Mouse (Mus musculus) liver, embryonic 12.5 days (tissue): ENCODE results near the gene Pi4k2a. TPM values are rescaled to one million over a fixed set of nuclear protein-coding genes. Genes with fewer than 3 reads are reported as not detected.

Experiments
- ATAC-seq: fragments of 200-750 bp; cut with Nextera tagmentation; 2 replicates; pipeline ENCODE4 v1.8.0; 2017; ENCODE audit warnings: moderate number of reproducible peaks, mild to moderate bottlenecking, moderate library complexity
- H3K27ac ChIP-seq: fragments of 300-500 bp; sonication (generic); 2 replicates; pipeline ENCODE4 v1.5.1; 2016; ENCODE audit warnings: mild to moderate bottlenecking
- H3K27me3 ChIP-seq: fragments of 300-500 bp; sonication (generic); replicated peaks from 2 replicates; pipeline ENCODE4 v1.6.1; 2016; ENCODE audit warnings: mild to moderate bottlenecking, moderate library complexity
- H3K36me3 ChIP-seq: fragments of 300-500 bp; sonication (generic); 2 replicates; pipeline ENCODE4 v1.6.1; 2016; ENCODE audit warnings: mild to moderate bottlenecking, moderate library complexity
- H3K4me1 ChIP-seq: fragments of 300-500 bp; sonication (generic); 2 replicates; pipeline ENCODE4 v1.6.1; 2016
- H3K4me2 ChIP-seq: fragments of 300-500 bp; sonication (generic); 2 replicates; pipeline ENCODE4 v1.6.1; 2016; ENCODE audit warnings: mild to moderate bottlenecking, moderate library complexity
- H3K4me3 ChIP-seq: fragments of 300-500 bp; sonication (generic); 2 replicates; pipeline ENCODE4 v1.5.1; 2016; ENCODE audit warnings: mild to moderate bottlenecking, moderate library complexity
- H3K9ac ChIP-seq: fragments of 300-500 bp; sonication (generic); 2 replicates; pipeline ENCODE4 v1.6.1; 2016; ENCODE audit warnings: mild to moderate bottlenecking, moderate library complexity
- H3K9me3 ChIP-seq: fragments of 300-500 bp; sonication (generic); replicated peaks from 2 replicates; pipeline ENCODE4 v1.6.1; 2016; ENCODE audit warnings: mild to moderate bottlenecking, moderate library complexity
- WGBS: fragments of 180-500 bp; shearing (Covaris S2); methylation state at CpG from one replicate; pipeline ENCODE4 v1.1.7; 2016; ENCODE audit not compliant: insufficient replicate concordance; 5-methylcytosine and 5-hydroxymethylcytosine counted together
- polyA plus RNA-seq: library from polyadenylated mRNA; unstranded; fragments of >200 nt; fragmentation: Nextera tagmentation; extraction: Ambion mirVana; gene quantifications from 2 replicates; pipeline ENCODE4 v1.2.1, GENCODE M21; 2016

The Pi4k2a gene
- polyA plus RNA-seq = 17.3 and 18.7 TPM in 2 replicates

GRCm38 (mm10) chr19:42089748-42090595, at the start of gene Pi4k2a:
Gene Pi4k2a, plus strand, starts transcription at chr19:42090470.
- Histone ChIP-seq H3K36me3 (peaks cover 13% of the 10 kb centered on the region; the same call in 1 of the 2 replicates), H3K9me3 (no peaks in the 10 kb centered on the region), H3K4me3 (peak within 1 kb of the TSS; percentile 99), H3K27me3 (no peaks in the 10 kb centered on the region), H3K9ac (peak within 1 kb of the TSS; percentile 90), H3K4me1 (peaks cover 47% of the 10 kb centered on the region), H3K27ac (peak within 1 kb of the TSS; percentile 93), H3K4me2 (peak within 1 kb of the TSS; percentile 96)
- WGBS = 1% methylated on average over 54 of the region's 55 CpGs
- ATAC-seq = peak; percentile 98

- H3K4me1 ChIP-seq = 0 out of 2 replicates have a peak, but pooled peaks cover 7% of the 10 kb centered on the region
- no peaks in the 10 kb centered on the region for H3K36me3 ChIP-seq
- no peak overlapping the region for H3K9ac ChIP-seq
- no peak overlapping the region for H3K4me2 ChIP-seq
- H3K4me3 ChIP-seq = no peak overlapping the region
- no peak overlapping the region for H3K27ac ChIP-seq
- H3K9me3 ChIP-seq = no peaks in the 10 kb centered on the region
- peaks cover 38% of the 10 kb centered on the region for H3K27me3 ChIP-seq
- no peak for ATAC-seq
- 79% methylated on average over 6 of the region's 6 CpGs for WGBS
Observed at GRCm38 (mm10) chr19:42043988-42044387, 46.3 kb upstream of the Pi4k2a start.

DNA sequence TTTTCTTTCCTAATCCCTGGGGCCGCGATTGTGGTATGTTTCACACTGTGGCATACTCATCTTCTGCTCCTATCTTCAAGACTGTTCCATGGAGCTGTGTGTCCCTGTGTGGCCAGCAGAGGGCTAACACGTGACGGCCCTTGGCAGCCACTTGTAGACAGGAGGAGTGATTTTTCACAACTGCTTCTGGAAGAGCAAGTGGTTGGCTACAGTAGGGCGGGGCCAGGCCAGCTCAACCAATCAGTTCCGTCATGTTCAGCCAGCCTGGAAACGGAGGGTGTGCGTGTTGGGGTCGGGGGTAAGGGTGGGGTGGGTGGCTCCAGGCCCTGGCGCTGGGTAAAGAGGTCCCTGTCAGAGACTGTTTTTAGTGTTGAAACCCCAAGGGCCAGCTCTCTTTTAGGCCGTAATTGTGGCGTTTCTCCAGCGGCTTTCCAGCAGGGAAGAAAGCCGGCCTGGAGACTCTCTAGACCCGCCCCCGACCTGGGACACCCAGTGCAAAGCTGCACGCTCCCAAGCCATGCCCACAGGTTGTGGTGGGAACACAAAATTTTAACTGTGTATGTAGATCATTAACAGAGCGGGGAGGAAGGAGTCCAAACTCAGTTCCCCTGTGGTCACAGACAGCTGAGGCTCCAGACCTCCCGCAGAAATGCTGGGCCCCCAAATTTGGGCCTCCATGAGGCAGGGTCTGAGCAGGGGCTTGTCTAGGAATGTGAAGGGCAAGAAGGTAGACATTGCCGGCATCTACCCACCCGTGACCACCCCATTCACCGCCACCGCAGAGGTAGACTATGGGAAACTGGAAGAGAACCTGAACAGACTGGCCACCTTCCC, 44.8 kb upstream of the Pi4k2a start, which contains the start of gene Hoga1:
TSS of gene Hoga1 (plus strand) at position 342 of the 834 bp plus-strand sequence.
- peak within 1 kb of the TSS; percentile 62 for H3K4me2 ChIP-seq
- 16% methylated on average over 23 of the region's 23 CpGs for WGBS
- no peaks in the 10 kb centered on the region for H3K9me3 ChIP-seq
- H3K36me3 ChIP-seq = no peaks in the 10 kb centered on the region
- H3K9ac ChIP-seq = peak within 1 kb of the TSS; percentile 14; the same call in 1 of the 2 replicates
- H3K27ac ChIP-seq = peak within 1 kb of the TSS; percentile 20; the same call in 1 of the 2 replicates
- H3K4me1 ChIP-seq = 0 out of 2 replicates have a peak, but pooled peaks cover 7% of the 10 kb centered on the region
- H3K4me3 ChIP-seq = peak within 1 kb of the TSS; percentile 42
- ATAC-seq = peak; percentile 81
- peaks cover 24% of the 10 kb centered on the region for H3K27me3 ChIP-seq

GRCm38 (mm10) chr19:42050251-42050650, 40.0 kb upstream of the Pi4k2a start:
- no peak for ATAC-seq
- 53% methylated on average over 1 of the region's 1 CpGs for WGBS
- Histone ChIP-seq H3K4me1 (peaks cover 18% of the 10 kb centered on the region; the same call in 1 of the 2 replicates), H3K4me2 (no peak overlapping the region), H3K36me3 (peaks cover 4% of the 10 kb centered on the region; the same call in 1 of the 2 replicates), H3K27me3 (peaks cover 9% of the 10 kb centered on the region), H3K4me3 (no peak overlapping the region), H3K9ac (no peak overlapping the region), H3K9me3 (no peaks in the 10 kb centered on the region), H3K27ac (no peak overlapping the region)

- Histone ChIP-seq H3K27me3 (peaks cover under 1% of the 10 kb centered on the region; the same call in 1 of the 2 replicates), H3K9ac (no peak overlapping the region), H3K9me3 (no peaks in the 10 kb centered on the region), H3K4me3 (no peak overlapping the region), H3K4me1 (peaks cover 12% of the 10 kb centered on the region; the same call in 1 of the 2 replicates), H3K4me2 (no peak overlapping the region), H3K27ac (no peak overlapping the region), H3K36me3 (peaks cover 4% of the 10 kb centered on the region; the same call in 1 of the 2 replicates)
- ATAC-seq = no peak
- WGBS = 77% methylated on average over 3 of the region's 3 CpGs
Observed at GRCm38 (mm10) chr19:42051351-42051750, 38.9 kb upstream of the Pi4k2a start.

GRCm38 (mm10) chr19:42051948-42052347, 38.3 kb upstream of the Pi4k2a start, which contains the start of gene 4933411K16Rik:
Gene 4933411K16Rik, plus strand, starts transcription at chr19:42052248.
- ATAC-seq = no peak
- Histone ChIP-seq H3K9ac (no peak within 1 kb of the TSS), H3K27me3 (no peaks in the 10 kb centered on the region), H3K27ac (no peak within 1 kb of the TSS), H3K36me3 (peaks cover 4% of the 10 kb centered on the region; the same call in 1 of the 2 replicates), H3K9me3 (no peaks in the 10 kb centered on the region), H3K4me1 (peaks cover 12% of the 10 kb centered on the region; the same call in 1 of the 2 replicates), H3K4me2 (no peak within 1 kb of the TSS), H3K4me3 (no peak within 1 kb of the TSS)
- WGBS = 62% methylated on average over 4 of the region's 4 CpGs

DNA sequence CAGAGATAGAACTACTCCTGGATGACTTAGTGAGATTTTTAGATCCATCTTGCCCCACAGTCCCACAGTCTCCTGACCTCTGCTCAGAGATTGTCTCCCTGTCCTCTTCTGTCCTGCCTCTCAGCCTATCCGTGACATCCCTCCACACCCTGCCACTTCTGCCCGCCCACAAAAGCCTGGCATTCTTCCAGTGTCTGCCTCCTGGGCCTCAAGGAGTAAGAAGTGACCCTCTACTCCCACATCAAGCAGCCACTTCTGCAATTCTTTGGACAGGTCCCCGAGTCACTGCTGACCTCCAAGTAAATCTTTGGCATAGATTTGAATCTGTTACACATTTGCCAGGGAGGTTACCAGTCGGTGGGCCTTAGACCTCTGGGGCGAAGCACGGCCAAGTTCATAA, 36.0 kb upstream of the Pi4k2a start:
- Histone ChIP-seq H3K4me1 (peaks cover 12% of the 10 kb centered on the region; the same call in 1 of the 2 replicates), H3K9ac (no peak overlapping the region), H3K4me2 (no peak overlapping the region), H3K9me3 (no peaks in the 10 kb centered on the region), H3K36me3 (peaks cover 4% of the 10 kb centered on the region; the same call in 1 of the 2 replicates), H3K27me3 (no peaks in the 10 kb centered on the region), H3K27ac (no peak overlapping the region), H3K4me3 (no peak overlapping the region)
- no peak for ATAC-seq
- WGBS = 66% methylated on average over 6 of the region's 6 CpGs

DNA sequence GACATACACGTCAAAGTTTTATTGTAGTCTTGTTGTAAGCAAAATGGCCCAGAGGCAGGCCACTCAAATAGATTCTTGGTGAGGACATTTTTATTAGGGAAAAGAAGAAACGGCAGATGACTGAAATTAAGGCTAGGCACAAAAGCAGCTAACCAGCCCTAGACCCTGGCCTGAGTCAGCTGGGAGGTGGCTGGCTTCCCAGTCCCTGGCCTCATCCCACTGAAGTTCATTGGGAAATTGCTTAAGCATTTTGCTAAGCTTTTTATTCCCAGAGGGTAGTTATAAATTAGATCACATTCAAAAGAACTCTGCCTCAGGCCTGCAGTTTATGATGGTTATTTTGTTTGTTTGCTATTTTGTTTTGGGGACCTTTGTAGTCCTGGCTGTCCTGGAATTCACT, 34.4 kb upstream of the Pi4k2a start:
- Histone ChIP-seq H3K36me3 (peaks cover 4% of the 10 kb centered on the region; the same call in 1 of the 2 replicates), H3K4me2 (no peak overlapping the region), H3K27ac (no peak overlapping the region), H3K27me3 (no peaks in the 10 kb centered on the region), H3K9ac (no peak overlapping the region), H3K4me1 (0 out of 2 replicates have a peak, but pooled peaks cover 8% of the 10 kb centered on the region), H3K4me3 (no peak overlapping the region), H3K9me3 (no peaks in the 10 kb centered on the region)
- ATAC-seq = no peak
- 72% methylated on average over 2 of the region's 2 CpGs for WGBS

DNA sequence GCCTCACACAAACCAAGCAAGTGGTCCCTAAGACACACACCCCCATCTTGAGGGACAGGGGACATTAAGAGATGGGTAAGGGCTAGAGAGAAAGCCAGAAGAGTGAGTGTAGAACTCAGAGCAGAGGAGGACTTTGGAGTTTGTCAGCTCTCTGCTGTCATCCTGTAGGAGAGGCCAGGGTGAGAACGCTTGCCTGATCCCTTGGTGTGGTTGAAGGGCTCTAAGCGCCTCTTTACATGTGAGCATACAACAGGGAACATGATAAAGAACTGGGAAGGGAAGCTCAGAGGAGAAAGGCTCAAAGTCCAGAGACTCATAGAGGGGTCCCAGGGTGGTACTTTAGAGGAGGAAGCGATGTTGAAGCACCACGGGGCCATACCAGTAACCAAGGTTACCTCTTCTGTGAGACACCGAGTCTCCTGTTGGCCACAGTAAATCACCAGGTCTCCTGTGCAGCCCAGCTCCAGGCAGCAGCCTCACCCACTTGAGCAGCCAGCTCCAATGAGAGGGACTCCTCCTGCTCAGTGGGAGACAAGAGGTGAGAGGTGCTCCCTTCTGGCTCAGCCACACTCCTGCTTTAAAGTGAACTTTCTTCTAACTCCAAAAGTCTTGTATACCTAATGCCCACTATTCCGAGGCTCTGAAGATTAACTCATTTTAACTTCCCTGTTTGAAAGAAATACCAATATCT, 33.4 kb upstream of the Pi4k2a start:
- Histone ChIP-seq H3K27ac (no peak overlapping the region), H3K9me3 (no peaks in the 10 kb centered on the region), H3K4me2 (no peak overlapping the region), H3K9ac (no peak overlapping the region), H3K4me3 (no peak overlapping the region), H3K36me3 (peaks cover 4% of the 10 kb centered on the region; the same call in 1 of the 2 replicates), H3K27me3 (no peaks in the 10 kb centered on the region), H3K4me1 (0 out of 2 replicates have a peak, but pooled peaks cover 4% of the 10 kb centered on the region)
- ATAC-seq = no peak
- WGBS = 61% methylated on average over 6 of the region's 6 CpGs

- H3K4me1 ChIP-seq = no peaks in the 10 kb centered on the region
- no peak for ATAC-seq
- H3K9ac ChIP-seq = no peak overlapping the region
- WGBS = 60% methylated on average over 7 of the region's 7 CpGs
- no peaks in the 10 kb centered on the region for H3K9me3 ChIP-seq
- no peak overlapping the region for H3K4me3 ChIP-seq
- H3K36me3 ChIP-seq = no peaks in the 10 kb centered on the region; the same call in 1 of the 2 replicates
- no peak overlapping the region for H3K27ac ChIP-seq
- H3K27me3 ChIP-seq = no peaks in the 10 kb centered on the region
- H3K4me2 ChIP-seq = no peak overlapping the region
Observed at GRCm38 (mm10) chr19:42058426-42058825, 31.8 kb upstream of the Pi4k2a start.

DNA sequence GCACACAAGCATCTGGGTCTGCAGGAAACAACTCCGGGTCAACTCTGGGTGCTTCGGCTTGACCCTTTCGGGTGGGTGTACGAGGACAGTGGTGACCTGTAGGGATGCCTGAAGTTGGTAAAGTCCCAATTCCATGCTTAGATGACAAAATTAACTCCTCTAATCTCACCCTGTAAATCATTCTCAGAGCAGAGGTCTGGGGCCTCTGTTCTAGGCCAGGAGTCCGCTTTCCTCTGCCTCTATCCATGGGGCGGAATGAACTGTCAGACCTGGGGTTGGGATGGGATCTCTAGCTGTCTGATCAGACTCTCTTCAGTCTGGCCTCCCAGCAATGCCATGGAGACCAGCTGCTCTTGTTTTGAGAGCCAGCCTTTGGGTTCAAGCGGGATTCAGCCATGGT, 28.8 kb upstream of the Pi4k2a start:
- H3K9me3 ChIP-seq = no peaks in the 10 kb centered on the region
- 81% methylated on average over 7 of the region's 7 CpGs for WGBS
- H3K9ac ChIP-seq = no peak overlapping the region
- H3K4me3 ChIP-seq = no peak overlapping the region
- no peak overlapping the region for H3K4me2 ChIP-seq
- no peaks in the 10 kb centered on the region for H3K4me1 ChIP-seq
- ATAC-seq = no peak; the same call in 1 of the 2 replicates
- peaks cover 2% of the 10 kb centered on the region; the same call in 1 of the 2 replicates for H3K36me3 ChIP-seq
- no peaks in the 10 kb centered on the region for H3K27me3 ChIP-seq
- no peak overlapping the region for H3K27ac ChIP-seq
